Mouse (Mus musculus) gastrocnemius, adult 18-20 months (tissue): ENCODE data around the gene Mon2. TPM values are rescaled to one million over a fixed set of nuclear protein-coding genes. Genes with fewer than 3 reads are reported as not detected.
"Not testable (repeated sequence)": the region's sequence is repeated elsewhere in the genome, so short reads cannot be mapped to it uniquely, and the experiment has no call there.

ENCODE experiments used
- DNase-seq: peaks from one replicate; pipeline ENCODE4 v3.0.0; 2021; ENCODE audit warnings: low spot score
- total RNA-seq, 2 experiments: library from RNA; stranded (reverse); gene quantifications; 2 replicates each; pipeline ENCODE4 v1.2.3; 2021

Gene Mon2
- total RNA-seq, 2 experiments from 2014 or later, result 31.4 to 34.8 TPM

- no peak for DNase-seq
Observed at GRCm38 (mm10) chr10:123063021-123063420, 13.3 kb downstream of the Mon2 start.

GRCm38 (mm10) chr10:123060831-123061230, 15.5 kb downstream of the Mon2 start:
- peak; percentile 79 for DNase-seq

- DNase-seq, result no peak
Observed at GRCm38 (mm10) chr10:123057082-123057481, 19.2 kb downstream of the Mon2 start.

GRCm38 (mm10) chr10:123056463-123056862, 19.8 kb downstream of the Mon2 start:
- no peak for DNase-seq

- DNase-seq, result no peak
Observed at GRCm38 (mm10) chr10:123055205-123056000, 20.9 kb downstream of the Mon2 start.

GRCm38 (mm10) chr10:123053557-123053956, 22.7 kb downstream of the Mon2 start:
- DNase-seq, result no peak

GRCm38 (mm10) chr10:123052021-123052420, 24.3 kb downstream of the Mon2 start:
- DNase-seq, result no peak

- no peak for DNase-seq
Observed at GRCm38 (mm10) chr10:123048730-123049129, 27.6 kb downstream of the Mon2 start.

- DNase-seq, result no peak
Observed at GRCm38 (mm10) chr10:123039936-123040335, 36.4 kb downstream of the Mon2 start.

- no peak for DNase-seq
Observed at GRCm38 (mm10) chr10:123032078-123032646, 44.1 kb downstream of the Mon2 start.

- DNase-seq, result no peak
Observed at GRCm38 (mm10) chr10:123031449-123031848, 44.9 kb downstream of the Mon2 start.

GRCm38 (mm10) chr10:123030589-123030988, 45.7 kb downstream of the Mon2 start:
- no peak for DNase-seq

- DNase-seq, result no peak
Observed at GRCm38 (mm10) chr10:123028949-123029348, 47.4 kb downstream of the Mon2 start.

GRCm38 (mm10) chr10:123026736-123027135, 49.6 kb downstream of the Mon2 start:
- not testable (repeated sequence) for DNase-seq

GRCm38 (mm10) chr10:123013435-123013834, 62.9 kb downstream of the Mon2 start:
- no peak for DNase-seq

GRCm38 (mm10) chr10:123011421-123011820, 64.9 kb downstream of the Mon2 start:
- DNase-seq, result no peak

GRCm38 (mm10) chr10:123005237-123006185, 70.8 kb downstream of the Mon2 start:
- no peak for DNase-seq

GRCm38 (mm10) chr10:123004475-123005236, 71.6 kb downstream of the Mon2 start:
- no peak for DNase-seq

- DNase-seq, result no peak
Observed at GRCm38 (mm10) chr10:123001985-123002384, 74.3 kb downstream of the Mon2 start.

- DNase-seq, result no peak
Observed at GRCm38 (mm10) chr10:123001363-123001762, 74.9 kb downstream of the Mon2 start.

- DNase-seq, result no peak
Observed at GRCm38 (mm10) chr10:122999356-122999755, 76.9 kb downstream of the Mon2 start.
